Comparison of ENCODE assay signal across 10 mouse cellular contexts in genomic region chr3:16043315-16043714, GRCm38 (mm10). TPM values are rescaled to one million over a fixed set of nuclear protein-coding genes. Genes with fewer than 3 reads are reported as not detected.
DNase-seq lines count a peak whose midpoint lies in the region; ATAC-seq and TF ChIP-seq lines count a peak whose summit lies in the region.
"Had no signal": no experiment of that assay in that cellular context is flagged by ENCODE, and none has a peak within 500 bp of the region (broad histone marks: within the 10 kb centered on the region; RNA-seq: fewer than 3 reads in every experiment).

No protein-coding gene starts in this region.

- 4% methylated on average over 1 of the region's 1 CpGs for WGBS in forebrain, embryonic 11.5 days
- 7% methylated on average over 1 of the region's 1 CpGs for WGBS in forebrain, embryonic 10.5 days
- WGBS in forebrain, postnatal 0 days, result 3% methylated on average over 1 of the region's 1 CpGs
- WGBS in neural tube, embryonic 11.5 days, result 3% methylated on average over 1 of the region's 1 CpGs
- 6% methylated on average over 1 of the region's 1 CpGs for WGBS in heart, embryonic 11.5 days (ENCODE audit: insufficient replicate concordance)

- no peak overlapping the region for H3K4me3 ChIP-seq in forebrain, embryonic 11.5 days (ENCODE audit: low read depth, low read length)
- no peak overlapping the region for H3K4me3 ChIP-seq in forebrain, embryonic 10.5 days
- H3K4me3 ChIP-seq in forebrain, postnatal 0 days (ENCODE audit: low read depth, low read length), result no peak overlapping the region
- no peak overlapping the region for H3K4me3 ChIP-seq in neural tube, embryonic 11.5 days (ENCODE audit: low read depth, low read length)
- H3K4me3 ChIP-seq in heart, embryonic 11.5 days (ENCODE audit: low read depth, low read length), result no peak overlapping the region
- H3K4me3 ChIP-seq: myocyte had no signal

- H3K36me3 ChIP-seq in forebrain, embryonic 11.5 days (ENCODE audit: control insufficient read depth, insufficient read depth, low read length), result no peaks in the 10 kb centered on the region
- no peaks in the 10 kb centered on the region for H3K36me3 ChIP-seq in forebrain, embryonic 10.5 days (replicated peaks)
- no peaks in the 10 kb centered on the region for H3K36me3 ChIP-seq in forebrain, postnatal 0 days (ENCODE audit: insufficient read depth)
- H3K36me3 ChIP-seq in neural tube, embryonic 11.5 days (ENCODE audit: control insufficient read depth, insufficient read depth, low read length), result no peaks in the 10 kb centered on the region
- H3K36me3 ChIP-seq in heart, embryonic 11.5 days (ENCODE audit: control insufficient read depth, insufficient read depth, low read length), result no peaks in the 10 kb centered on the region

- no peaks in the 10 kb centered on the region for H3K4me1 ChIP-seq in forebrain, embryonic 11.5 days (replicated peaks; ENCODE audit: control insufficient read depth, insufficient read depth, low read length)
- H3K4me1 ChIP-seq in forebrain, embryonic 10.5 days, result no peaks in the 10 kb centered on the region
- H3K4me1 ChIP-seq in forebrain, postnatal 0 days (ENCODE audit: insufficient read depth), result no peaks in the 10 kb centered on the region
- no peaks in the 10 kb centered on the region for H3K4me1 ChIP-seq in neural tube, embryonic 11.5 days (ENCODE audit: control insufficient read depth, insufficient read depth, low read length)
- no peaks in the 10 kb centered on the region for H3K4me1 ChIP-seq in heart, embryonic 11.5 days (ENCODE audit: control insufficient read depth, insufficient read depth, low read length)

- no peak for DNase-seq in forebrain, embryonic 11.5 days (ENCODE audit: low spot score)
- no peak for DNase-seq in forebrain, embryonic 10.5 days (ENCODE audit: extremely low spot score, low spot score)
- peak; percentile 25 for DNase-seq in thymus, postnatal 4 days
- no peak for DNase-seq in thymus, postnatal 14 days
- DNase-seq in forebrain, postnatal 0 days, result peak; percentile 48
- peak; percentile 4 for DNase-seq in layer of hippocampus, adult 9-11 months
- peak; percentile 30 for DNase-seq in neural tube, embryonic 11.5 days (ENCODE audit: low spot score)

- ATAC-seq in forebrain, embryonic 11.5 days (replicated peaks; ENCODE audit: low FRiP score), result peak; percentile 78
- ATAC-seq in forebrain, postnatal 0 days, result peak; percentile 60; the same call in 1 of the 2 replicates
- no peak for ATAC-seq in neural tube, embryonic 11.5 days (ENCODE audit: insufficient read depth, low FRiP score, low TSS enrichment)
- no peak for ATAC-seq in heart, embryonic 11.5 days (replicated peaks; ENCODE audit: insufficient number of reproducible peaks, low FRiP score, low TSS enrichment)

- H3K27me3 ChIP-seq in forebrain, embryonic 11.5 days (ENCODE audit: control insufficient read depth, insufficient read depth, low read length), result no peaks in the 10 kb centered on the region
- H3K27me3 ChIP-seq in forebrain, embryonic 10.5 days (ENCODE audit: poor library complexity, severe bottlenecking), result no peaks in the 10 kb centered on the region
- no peaks in the 10 kb centered on the region for H3K27me3 ChIP-seq in forebrain, postnatal 0 days (ENCODE audit: insufficient read depth, low read length)
- no peaks in the 10 kb centered on the region for H3K27me3 ChIP-seq in neural tube, embryonic 11.5 days (ENCODE audit: control insufficient read depth, insufficient read depth, low read length)
- no peaks in the 10 kb centered on the region for H3K27me3 ChIP-seq in heart, embryonic 11.5 days (ENCODE audit: control insufficient read depth, insufficient read depth, low read length)

- H3K9ac ChIP-seq in forebrain, embryonic 11.5 days (ENCODE audit: low read length), result no peak overlapping the region
- no peak overlapping the region for H3K9ac ChIP-seq in forebrain, postnatal 0 days
- H3K9ac ChIP-seq in neural tube, embryonic 11.5 days (ENCODE audit: low read length), result no peak overlapping the region
- H3K9ac ChIP-seq in heart, embryonic 11.5 days (ENCODE audit: low read depth, low read length), result no peak overlapping the region

- H3K4me2 ChIP-seq in forebrain, embryonic 11.5 days (ENCODE audit: low read depth, low read length, severe bottlenecking), result no peak overlapping the region
- H3K4me2 ChIP-seq in forebrain, postnatal 0 days (ENCODE audit: low read depth), result no peak overlapping the region
- no peak overlapping the region for H3K4me2 ChIP-seq in neural tube, embryonic 11.5 days (ENCODE audit: low read depth)
- H3K4me2 ChIP-seq in heart, embryonic 11.5 days, result no peak overlapping the region

- no peak overlapping the region for H3K27ac ChIP-seq in forebrain, embryonic 11.5 days (ENCODE audit: low read depth, low read length)
- no peak overlapping the region for H3K27ac ChIP-seq in forebrain, embryonic 10.5 days
- no peak overlapping the region for H3K27ac ChIP-seq in forebrain, postnatal 0 days (ENCODE audit: low read depth, low read length)
- no peak overlapping the region for H3K27ac ChIP-seq in neural tube, embryonic 11.5 days (ENCODE audit: low read depth, low read length)
- no peak overlapping the region for H3K27ac ChIP-seq in heart, embryonic 11.5 days (ENCODE audit: low read depth, low read length)

- TF ChIP-seq CTCF in forebrain, postnatal 0 days (IDR thresholded peaks at IDR 0.05; ENCODE audit: low read depth), result peak; percentile 65

- H3K9me3 ChIP-seq in forebrain, embryonic 11.5 days (ENCODE audit: control insufficient read depth, low read length), result no peaks in the 10 kb centered on the region
- no peaks in the 10 kb centered on the region for H3K9me3 ChIP-seq in forebrain, embryonic 10.5 days
- no peaks in the 10 kb centered on the region for H3K9me3 ChIP-seq in forebrain, postnatal 0 days (ENCODE audit: low read length)
- no peaks in the 10 kb centered on the region for H3K9me3 ChIP-seq in neural tube, embryonic 11.5 days (ENCODE audit: control insufficient read depth, low read length)
- H3K9me3 ChIP-seq in heart, embryonic 11.5 days (replicated peaks; ENCODE audit: control insufficient read depth, low read length), result no peaks in the 10 kb centered on the region

RNA-seq across cellular contexts. Expression of gene Gm5150, which starts 37.1 kb away (rescaled TPM):
- not detected in 2 replicates for polyA plus RNA-seq in forebrain, embryonic 11.5 days (2014; fragmentation: Nextera tagmentation; extraction: Ambion mirVana)
- polyA plus RNA-seq in forebrain, embryonic 10.5 days (2016; fragmentation: Nextera tagmentation; extraction: Ambion mirVana), result not detected in 2 replicates
- total RNA-seq in forebrain, postnatal 0 days (2014; rRNA removed), result not detected in 2 replicates
- polyA plus RNA-seq in forebrain, postnatal 0 days (2015; fragmentation: Nextera tagmentation; extraction: Ambion mirVana), result not detected in 2 replicates
- not detected in 2 replicates for polyA plus RNA-seq in neural tube, embryonic 11.5 days (2014; fragmentation: Nextera tagmentation; extraction: Ambion mirVana)
- not detected in 2 replicates for polyA plus RNA-seq in heart, embryonic 11.5 days (2014; fragmentation: Nextera tagmentation; extraction: Ambion mirVana)
- polyA plus RNA-seq: heart, embryonic 14.5 days; myocyte had no signal

Comparison
In these comparisons a context has a peak if more than half of its experiments do, and no peak if none do; other contexts are left out.
1. DNase-seq: peak in thymus, postnatal 4 days (single experiment), forebrain, postnatal 0 days (single experiment), layer of hippocampus, adult 9-11 months (single experiment) and neural tube, embryonic 11.5 days (single experiment); none in forebrain, embryonic 11.5 days (single experiment), forebrain, embryonic 10.5 days (single experiment) and thymus, postnatal 14 days (single experiment).
2. ATAC-seq: peak in forebrain, embryonic 11.5 days (single experiment) and forebrain, postnatal 0 days (single experiment); none in neural tube, embryonic 11.5 days (single experiment) and heart, embryonic 11.5 days (single experiment).